Comparison of ENCODE assay signal across 13 mouse cellular contexts in genomic region chr16:34978018-34978417, GRCm38 (mm10).
"Had no signal": no experiment of that assay in that cellular context is flagged by ENCODE, and none has a peak within 500 bp of the region (broad histone marks: within the 10 kb centered on the region; RNA-seq: fewer than 3 reads in every experiment).

No protein-coding gene starts in this region.

- H3K9me3 ChIP-seq: midbrain, embryonic 10.5 days; midbrain, embryonic 13.5 days; midbrain, embryonic 15.5 days; neural tube, embryonic 12.5 days; stomach, embryonic 15.5 days had no signal

- H3K27me3 ChIP-seq: midbrain, embryonic 13.5 days; midbrain, embryonic 15.5 days; neural tube, embryonic 12.5 days; stomach, embryonic 15.5 days had no signal

- H3K27ac ChIP-seq: midbrain, embryonic 10.5 days; midbrain, embryonic 13.5 days; midbrain, embryonic 15.5 days; neural tube, embryonic 12.5 days; stomach, embryonic 15.5 days had no signal

- H3K4me3 ChIP-seq: midbrain, embryonic 10.5 days; midbrain, embryonic 13.5 days; midbrain, embryonic 15.5 days; neural tube, embryonic 12.5 days; stomach, embryonic 15.5 days had no signal

- H3K36me3 ChIP-seq: midbrain, embryonic 13.5 days; midbrain, embryonic 15.5 days; neural tube, embryonic 12.5 days had no signal

- DNase-seq: lung, adult 18-20 months; lung, embryonic 14.5 days; lung, postnatal 10 days; lung, postnatal 4 days; right cerebral cortex, postnatal 14 days; thymus, adult 18-20 months; thymus, postnatal 14 days; thymus, postnatal 36 days had no signal

- H3K4me1 ChIP-seq: midbrain, embryonic 10.5 days; midbrain, embryonic 13.5 days; midbrain, embryonic 15.5 days; neural tube, embryonic 12.5 days; stomach, embryonic 15.5 days had no signal
